Mouse (Mus musculus): ENCODE measurements around the gene Olfr175-ps1.

- TF ChIP-seq POLR2A (IDR thresholded peaks at IDR 0.05; ENCODE audit: insufficient read depth, low read depth, low read length): no peak
- TF ChIP-seq CTCF (IDR thresholded peaks at IDR 0.05): no peak
Observed at GRCm38 (mm10) chr16:58800168-58800567, 26.4 kb downstream of the Olfr175-ps1 start, which contains the start of gene Olfr173.
